Mouse (Mus musculus): ENCODE results near the gene Pknox2. TPM values are rescaled to one million over a fixed set of nuclear protein-coding genes. Genes with fewer than 3 reads are reported as not detected.

The Pknox2 gene
- polyA plus RNA-seq, 1 experiment: 32.2 TPM

- no peak for TF ChIP-seq POLR2A (IDR thresholded peaks at IDR 0.05; ENCODE audit: borderline replicate concordance, extremely low read depth, low read depth, low read length)
- no peak for TF ChIP-seq CTCF (IDR thresholded peaks at IDR 0.05; ENCODE audit: insufficient read depth, low read length)
- DNase-seq: no peak
- 48% methylated on average over 8 of the region's 8 CpGs for WGBS
Observed at GRCm38 (mm10) chr9:36857476-36858117, 289.6 kb downstream of the Pknox2 start.

GRCm38 (mm10) chr9:36856351-36856750 is 290.9 kb downstream of the Pknox2 start:
- H3K4me3 ChIP-seq (replicated peaks; ENCODE audit: extremely low read depth, low read depth, low read length): no peak overlapping the region
- WGBS: 48% methylated on average over 2 of the region's 2 CpGs
- TF ChIP-seq POLR2A (IDR thresholded peaks at IDR 0.05; ENCODE audit: borderline replicate concordance, extremely low read depth, low read depth, low read length) (no peak), CTCF (IDR thresholded peaks at IDR 0.05; ENCODE audit: insufficient read depth, low read length) (no peak)
- DNase-seq: no peak
- H3K4me1 ChIP-seq (ENCODE audit: control insufficient read depth, insufficient read depth, low read length): no peaks in the 10 kb centered on the region

More at GRCm38 (mm10) chr9:36857476-36858117, 289.6 kb downstream of the Pknox2 start:
- no peaks in the 10 kb centered on the region for H3K4me1 ChIP-seq (ENCODE audit: control insufficient read depth, insufficient read depth, low read length)
- H3K4me3 ChIP-seq (replicated peaks; ENCODE audit: extremely low read depth, low read depth, low read length): no peak overlapping the region

GRCm38 (mm10) chr9:36852175-36852574 is 295.0 kb downstream of the Pknox2 start:
- TF ChIP-seq POLR2A (IDR thresholded peaks at IDR 0.05; ENCODE audit: borderline replicate concordance, extremely low read depth, low read depth, low read length): no peak
- TF ChIP-seq CTCF (IDR thresholded peaks at IDR 0.05; ENCODE audit: insufficient read depth, low read length): no peak
- no peak for DNase-seq
- no peak overlapping the region for H3K4me3 ChIP-seq (replicated peaks; ENCODE audit: extremely low read depth, low read depth, low read length)
- 78% methylated on average over 2 of the region's 2 CpGs for WGBS
- no peaks in the 10 kb centered on the region for H3K4me1 ChIP-seq (ENCODE audit: control insufficient read depth, insufficient read depth, low read length)

GRCm38 (mm10) chr9:36850091-36850490 is 297.1 kb downstream of the Pknox2 start:
- no peak for DNase-seq
- WGBS: 38% methylated on average over 1 of the region's 1 CpGs
- TF ChIP-seq POLR2A (IDR thresholded peaks at IDR 0.05; ENCODE audit: borderline replicate concordance, extremely low read depth, low read depth, low read length) (no peak), CTCF (IDR thresholded peaks at IDR 0.05; ENCODE audit: insufficient read depth, low read length) (no peak)
- Histone ChIP-seq H3K4me1 (ENCODE audit: control insufficient read depth, insufficient read depth, low read length) (no peaks in the 10 kb centered on the region), H3K4me3 (replicated peaks; ENCODE audit: extremely low read depth, low read depth, low read length) (no peak overlapping the region)

- Histone ChIP-seq H3K4me3 (replicated peaks; ENCODE audit: extremely low read depth, low read depth, low read length) (no peak overlapping the region), H3K4me1 (ENCODE audit: control insufficient read depth, insufficient read depth, low read length) (no peaks in the 10 kb centered on the region)
- no peak for DNase-seq
- WGBS: 42% methylated on average over 2 of the region's 2 CpGs
- TF ChIP-seq CTCF (IDR thresholded peaks at IDR 0.05; ENCODE audit: insufficient read depth, low read length) (no peak), POLR2A (IDR thresholded peaks at IDR 0.05; ENCODE audit: borderline replicate concordance, extremely low read depth, low read depth, low read length) (no peak)
Observed at GRCm38 (mm10) chr9:36848661-36849060, 298.5 kb downstream of the Pknox2 start.

GRCm38 (mm10) chr9:36846346-36846745 is 300.9 kb downstream of the Pknox2 start:
- Histone ChIP-seq H3K4me1 (ENCODE audit: control insufficient read depth, insufficient read depth, low read length) (no peaks in the 10 kb centered on the region), H3K4me3 (replicated peaks; ENCODE audit: extremely low read depth, low read depth, low read length) (no peak overlapping the region)
- WGBS: 62% methylated on average over 4 of the region's 4 CpGs
- TF ChIP-seq CTCF (IDR thresholded peaks at IDR 0.05; ENCODE audit: insufficient read depth, low read length) (no peak), POLR2A (IDR thresholded peaks at IDR 0.05; ENCODE audit: borderline replicate concordance, extremely low read depth, low read depth, low read length) (no peak)
- no peak for DNase-seq

Other genes with a start within 250 kb of the Pknox2 start
- 2.3 and 3.1 TPM in 2 replicates for gene Tmem218, start 60.8 kb upstream of the Pknox2 start, polyA plus RNA-seq (2012; rRNA removed)
- 4.4 and 6.5 TPM in 2 replicates for gene Slc37a2, start 108.3 kb upstream of the Pknox2 start, polyA plus RNA-seq (2012; rRNA removed)
- gene Ccdc15, start 201.0 kb upstream of the Pknox2 start, polyA plus RNA-seq (2012; rRNA removed): 1.7 and 2.1 TPM in 2 replicates
- 2.0 and 2.9 TPM in 2 replicates for gene Hepacam, start 219.9 kb upstream of the Pknox2 start, polyA plus RNA-seq (2012; rRNA removed)

Measured in lung, adult 2 months (tissue).